Mouse (Mus musculus) layer of hippocampus, postnatal 36 days (tissue): Measurements from ENCODE around the gene Rad51b. TPM values are rescaled to one million over a fixed set of nuclear protein-coding genes. Genes with fewer than 3 reads are reported as not detected.
A peak's percentile ranks its signal among the peaks of the same experiment; 100 is the strongest.

Source experiments
- DNase-seq, 2 experiments: peaks; one replicate each; pipeline ENCODE4 v3.0.0; 2022
- total RNA-seq, 2 experiments: library from RNA; stranded (reverse); gene quantifications; 2 replicates each; pipeline ENCODE4 v1.2.3; 2021

Rad51b gene
- total RNA-seq, 2 experiments from 2014 or later: 0.17 to 0.18 TPM

GRCm38 (mm10) chr12:79498326-79498725 is 201.2 kb downstream of the Rad51b start:
- peak in 1 of 2 experiments; percentile 10 for DNase-seq

DNA sequence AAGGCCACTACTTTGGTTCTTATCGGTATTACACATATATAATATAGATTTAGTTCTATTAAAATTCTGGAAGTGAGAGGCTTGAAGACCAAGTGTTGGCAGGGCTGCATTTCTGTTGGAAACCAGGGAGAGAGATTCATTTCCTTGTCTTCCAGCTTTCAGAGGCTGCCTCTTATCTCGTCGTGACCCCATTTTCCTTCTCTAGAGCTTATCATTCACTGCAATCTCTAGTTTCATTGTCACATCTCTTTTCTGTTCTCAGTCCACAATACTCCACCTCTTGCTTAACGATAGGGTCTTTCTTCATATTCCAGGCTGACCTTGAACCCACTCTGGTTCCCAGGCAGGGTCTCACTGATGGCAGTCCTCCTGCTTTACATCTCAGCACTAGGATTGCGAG is 202.7 kb downstream of the Rad51b start:
- no peak for DNase-seq

- DNase-seq: no peak
These were observed 204.8 kb downstream of the Rad51b start for GRCm38 (mm10) chr12:79501877-79502276.

GRCm38 (mm10) chr12:79502862-79503581 is 205.9 kb downstream of the Rad51b start:
- DNase-seq: peak; percentile 2 to 9

GRCm38 (mm10) chr12:79503582-79504515 is 206.8 kb downstream of the Rad51b start:
- peak; percentile 20 to 29 for DNase-seq

- no peak for DNase-seq
These were observed 207.6 kb downstream of the Rad51b start for GRCm38 (mm10) chr12:79504641-79505040.

GRCm38 (mm10) chr12:79506421-79506820 is 209.3 kb downstream of the Rad51b start:
- DNase-seq: no peak

DNA sequence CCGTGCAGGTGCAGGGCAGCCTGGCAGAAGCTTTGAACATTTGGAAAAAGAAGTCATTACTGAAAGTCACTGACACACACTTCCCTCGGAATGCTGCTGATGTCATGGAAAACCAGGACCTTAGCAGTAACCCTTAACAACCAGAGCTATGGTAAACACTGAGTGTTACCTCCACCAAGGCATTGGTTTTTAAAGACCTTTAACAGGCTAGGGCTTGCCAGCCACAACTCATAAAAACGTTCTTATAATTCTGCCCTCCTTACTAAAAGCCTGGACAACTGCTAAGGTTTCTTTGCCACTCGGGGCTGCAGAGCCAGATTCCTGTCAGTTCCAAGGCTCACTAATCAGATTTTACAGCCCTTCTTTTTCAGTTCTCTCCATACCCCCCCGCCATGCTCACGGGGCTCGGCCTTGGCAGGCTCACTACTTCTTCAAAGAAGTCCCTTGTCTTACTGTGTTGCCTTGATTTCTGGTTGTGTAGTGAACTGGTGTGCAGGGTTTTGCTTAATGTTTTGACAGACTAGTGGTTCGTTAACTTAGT is 210.1 kb downstream of the Rad51b start:
- peak; percentile 12 to 32 for DNase-seq

DNA sequence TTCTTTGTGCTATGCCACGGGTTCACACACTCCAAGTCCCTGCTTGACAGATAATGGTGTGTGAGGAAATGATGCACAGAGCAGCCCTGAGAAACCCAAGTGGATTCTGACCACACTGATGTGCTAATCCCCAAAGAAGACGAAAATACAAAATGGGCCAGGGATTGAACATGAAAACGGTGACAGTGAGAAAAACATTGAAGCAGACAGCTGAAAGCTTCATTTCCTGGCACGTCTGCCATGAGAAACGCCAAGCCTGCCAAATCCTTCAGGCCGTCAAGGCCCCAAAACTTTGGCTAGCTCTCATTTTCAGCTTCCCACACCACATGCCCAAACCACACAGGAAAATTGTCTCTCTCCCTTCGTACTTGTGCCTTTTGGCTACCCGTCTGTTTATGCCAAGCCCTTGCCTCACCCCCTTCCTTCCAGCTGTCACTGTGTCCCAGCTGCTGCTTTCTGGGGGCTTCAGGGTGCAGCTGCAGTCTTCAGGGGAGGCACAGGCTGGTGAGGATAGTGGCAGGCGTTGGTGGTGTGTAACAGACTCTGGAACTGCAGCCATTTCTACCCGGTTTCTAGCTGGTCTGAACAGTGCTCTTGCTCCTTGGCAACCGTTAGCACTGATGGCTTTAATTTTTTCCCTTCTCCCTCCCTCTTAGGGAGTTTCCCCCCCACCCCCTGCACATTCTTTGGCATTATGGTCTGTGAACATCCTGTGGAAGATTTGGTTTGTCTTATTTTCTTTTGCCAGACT is 214.5 kb downstream of the Rad51b start:
- DNase-seq: peak; percentile 58 to 66

DNA sequence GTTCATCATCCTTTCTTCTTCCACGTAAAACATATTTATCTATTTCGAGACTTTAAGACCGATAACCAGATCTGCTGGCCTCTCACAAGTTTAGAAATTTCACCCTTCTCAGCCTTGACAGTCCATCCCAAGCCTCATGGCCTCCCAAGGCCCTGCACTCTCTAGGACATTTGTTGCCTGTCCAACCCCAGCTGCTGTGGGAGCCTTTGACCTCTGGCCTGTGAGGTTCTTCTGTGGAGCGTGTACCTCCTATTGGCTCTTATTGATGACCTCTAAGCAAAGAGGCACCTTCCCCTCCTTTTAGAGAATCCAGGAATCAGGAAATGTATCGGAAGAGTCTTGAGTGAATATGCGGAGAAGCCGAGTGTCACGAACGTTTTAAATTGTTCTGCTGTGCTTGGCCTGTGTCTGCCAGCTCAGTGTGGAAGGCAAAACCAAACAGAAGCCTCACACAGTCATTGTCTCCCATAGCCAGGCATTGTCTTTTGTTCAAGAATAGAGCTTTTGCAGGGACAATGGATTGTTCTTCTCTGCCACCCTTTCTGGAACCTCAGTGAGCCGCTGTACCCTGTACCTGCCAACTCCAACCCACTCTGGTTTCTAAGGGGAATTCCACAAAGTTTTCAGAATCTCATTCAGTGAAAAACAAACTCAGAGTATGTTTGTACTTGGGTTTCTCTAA is 215.3 kb downstream of the Rad51b start:
- DNase-seq: peak; percentile 23 to 27

GRCm38 (mm10) chr12:79512982-79513681 is 216.1 kb downstream of the Rad51b start:
- DNase-seq: no peak

- DNase-seq: no peak
These were observed 217.6 kb downstream of the Rad51b start for GRCm38 (mm10) chr12:79514680-79515079.

- DNase-seq: no peak
These were observed 225.3 kb downstream of the Rad51b start for GRCm38 (mm10) chr12:79522374-79522773.

- DNase-seq: no peak
These were observed 228.1 kb downstream of the Rad51b start for GRCm38 (mm10) chr12:79524941-79525871.

DNA sequence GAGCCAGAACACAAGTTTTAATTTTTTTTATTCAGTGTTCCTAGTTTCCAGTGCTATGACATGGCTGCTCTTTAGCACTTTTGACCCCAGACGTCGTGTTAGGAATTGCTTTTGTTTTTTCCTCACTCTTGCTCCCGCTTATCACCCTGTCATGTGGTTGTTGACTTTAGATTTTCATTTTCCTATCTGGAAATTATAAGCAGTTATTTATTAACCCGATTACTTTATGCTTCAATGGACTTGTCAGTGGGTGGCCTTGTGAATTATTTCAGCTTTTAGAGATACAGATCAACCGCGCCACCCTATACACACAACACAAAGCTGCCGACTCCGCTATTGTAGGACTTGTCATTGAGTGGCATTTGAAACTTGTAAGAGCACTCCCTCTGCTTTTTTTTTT is 228.8 kb downstream of the Rad51b start:
- no peak for DNase-seq

- no peak for DNase-seq
These were observed 230.1 kb downstream of the Rad51b start for GRCm38 (mm10) chr12:79527222-79527621.

- no peak for DNase-seq
These were observed 233.3 kb downstream of the Rad51b start for GRCm38 (mm10) chr12:79530275-79530902.

GRCm38 (mm10) chr12:79531809-79532798 is 235.0 kb downstream of the Rad51b start:
- no peak for DNase-seq
